Mouse (Mus musculus) stomach, embryonic 14.5 days (tissue): Measurements from ENCODE around the gene Dmgdh. TPM values are rescaled to one million over a fixed set of nuclear protein-coding genes. Genes with fewer than 3 reads are reported as not detected.

Source experiments
- ATAC-seq: fragments of 200-750 bp; cut with Nextera tagmentation; 2 replicates; pipeline ENCODE4 v1.8.0; 2017; ENCODE audit warnings: low read depth, moderate TSS enrichment; ENCODE audit not compliant: insufficient number of reproducible peaks, insufficient read depth, low FRiP score
- H3K27ac ChIP-seq: fragments of 300-500 bp; sonication (generic); 2 replicates; pipeline ENCODE4 v1.5.1; 2014; ENCODE audit warnings: mild to moderate bottlenecking, low read length, moderate library complexity, mixed read lengths
- H3K27me3 ChIP-seq: fragments of 300-500 bp; sonication (generic); 2 replicates; pipeline ENCODE4 v1.6.1; 2014; ENCODE audit warnings: low read length, control low read depth, mixed read lengths; ENCODE audit not compliant: control insufficient read depth, insufficient read depth
- H3K36me3 ChIP-seq: fragments of 300-500 bp; sonication (generic); 2 replicates; pipeline ENCODE4 v1.6.1; 2014; ENCODE audit warnings: mild to moderate bottlenecking, control low read depth, low read length, moderate library complexity, mixed read lengths; ENCODE audit not compliant: control insufficient read depth, insufficient read depth
- H3K4me1 ChIP-seq: fragments of 300-500 bp; sonication (generic); 2 replicates; pipeline ENCODE4 v1.6.1; 2014; ENCODE audit warnings: low read length, control low read depth, mixed read lengths; ENCODE audit not compliant: control insufficient read depth, insufficient read depth
- H3K4me2 ChIP-seq: fragments of 300-500 bp; sonication (generic); replicated peaks from 2 replicates; pipeline ENCODE4 v1.6.1; 2014; ENCODE audit warnings: low read depth, low read length, control low read depth
- H3K4me3 ChIP-seq: fragments of 300-500 bp; sonication (generic); 2 replicates; pipeline ENCODE4 v1.5.1; 2014; ENCODE audit warnings: low read depth, low read length, control low read depth
- H3K9ac ChIP-seq: fragments of 300-500 bp; sonication (generic); replicated peaks from 2 replicates; pipeline ENCODE4 v1.6.1; 2014; ENCODE audit warnings: low read depth, mild to moderate bottlenecking, control low read depth, low read length, moderate library complexity, mixed read lengths
- H3K9me3 ChIP-seq: fragments of 300-500 bp; sonication (generic); 2 replicates; pipeline ENCODE4 v1.6.1; 2016; ENCODE audit warnings: low read depth, low read length, control low read depth; ENCODE audit not compliant: control insufficient read depth
- WGBS: fragments of 180-500 bp; shearing (Covaris S2); extraction: QIAGEN DNeasy Blood & Tissue Kit; methylation state at CpG from one replicate; pipeline ENCODE4 v1.1.7; 2014; 5-methylcytosine and 5-hydroxymethylcytosine counted together
- microRNA-seq: library from miRNA; unstranded; fragments of <30 nt; microRNA quantifications from one replicate; pipeline ENCODE4, GENCODE M21; 2016
- polyA plus RNA-seq: library from polyadenylated mRNA; unstranded; fragments of >200 nt; fragmentation: Nextera tagmentation; extraction: Ambion mirVana; gene quantifications from 2 replicates; pipeline ENCODE4 v1.2.1, GENCODE M21; 2014

Dmgdh gene
- polyA plus RNA-seq, 1 experiment from 2014 or later = not detected

DNA sequence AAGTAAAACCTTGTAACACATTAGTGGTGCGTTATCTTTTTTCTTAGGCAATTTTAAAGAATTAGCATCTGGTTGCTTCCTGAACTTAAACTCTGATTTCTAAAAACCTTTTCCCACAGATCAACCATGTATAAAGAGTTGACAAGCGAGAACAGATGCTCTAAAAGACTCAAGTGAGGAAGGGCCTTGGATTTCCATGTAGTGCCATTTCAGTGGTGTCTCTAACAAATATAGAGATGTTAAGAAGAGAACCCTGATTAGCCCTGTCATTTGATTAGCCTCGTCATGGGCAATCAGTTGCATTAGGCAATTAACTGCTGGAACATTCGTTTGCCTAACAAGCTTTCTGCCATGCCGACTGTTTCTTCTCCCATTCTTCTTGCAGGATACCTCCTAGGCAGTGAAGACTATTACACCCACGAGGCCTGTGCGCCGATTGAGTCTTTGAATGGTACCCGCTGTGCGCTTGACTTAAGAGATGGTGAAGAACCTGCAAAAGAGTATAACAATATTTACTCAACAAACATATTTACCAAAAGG lies 119.5 kb downstream of the Dmgdh start:
- Histone ChIP-seq H3K27me3 (no peaks in the 10 kb centered on the region), H3K9me3 (no peaks in the 10 kb centered on the region), H3K4me3 (no peak overlapping the region), H3K9ac (no peak overlapping the region), H3K4me1 (no peaks in the 10 kb centered on the region), H3K27ac (no peak overlapping the region), H3K36me3 (no peaks in the 10 kb centered on the region), H3K4me2 (no peak overlapping the region)
- no peak for ATAC-seq
- 80% methylated on average over 10 of the region's 10 CpGs for WGBS

DNA sequence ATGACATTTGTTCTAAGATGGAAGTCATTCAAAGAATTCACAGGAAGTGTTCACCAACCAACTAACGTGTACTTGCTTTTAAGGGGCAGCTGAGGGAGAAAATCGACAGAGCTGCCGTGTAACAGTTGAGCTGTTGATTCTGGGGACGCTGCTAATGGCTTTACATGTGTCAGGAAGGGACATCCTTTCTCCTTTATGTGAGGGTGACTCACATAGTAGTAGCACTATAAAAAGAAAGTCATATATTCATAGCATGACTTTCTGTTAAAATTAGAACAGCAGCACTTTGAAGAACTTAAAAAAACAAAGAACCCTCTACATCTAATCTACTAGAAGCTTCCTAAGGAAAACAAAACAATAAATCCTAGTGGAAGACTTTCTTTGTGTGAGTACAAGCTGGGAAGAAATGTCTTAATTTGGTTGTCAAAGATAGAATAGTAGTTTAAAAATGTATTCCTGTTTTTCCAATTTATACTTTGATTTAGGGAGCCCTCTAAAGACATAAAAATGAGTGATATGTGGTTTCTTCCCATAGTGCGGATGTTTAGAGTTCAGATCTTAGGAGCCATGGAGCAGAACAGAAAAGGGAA lies 122.9 kb downstream of the Dmgdh start:
- no peak overlapping the region for H3K27ac ChIP-seq
- no peaks in the 10 kb centered on the region for H3K9me3 ChIP-seq
- H3K4me3 ChIP-seq = no peak overlapping the region
- H3K9ac ChIP-seq = no peak overlapping the region
- H3K4me2 ChIP-seq = no peak overlapping the region
- no peaks in the 10 kb centered on the region for H3K4me1 ChIP-seq
- H3K27me3 ChIP-seq = no peaks in the 10 kb centered on the region
- 75% methylated on average over 5 of the region's 5 CpGs for WGBS
- H3K36me3 ChIP-seq = no peaks in the 10 kb centered on the region
- no peak for ATAC-seq

Small RNA genes within 50 kb of the gene (microRNA-seq; reads per million reads assigned to microRNA genes)
- not detected for gene Mir5624

Other genes starting within 250 kb of the Dmgdh start
- 6.1 and 7.4 TPM in 2 replicates for gene Jmy, start 174.6 kb upstream of the Dmgdh start, polyA plus RNA-seq
- 0.10 TPM in 1 of 2 replicates, not detected in the other for gene Bhmt, start 36.5 kb upstream of the Dmgdh start, polyA plus RNA-seq
- not detected in 2 replicates for gene Bhmt2, start 131 bp upstream of the Dmgdh start, polyA plus RNA-seq
- 15.8 and 17.1 TPM in 2 replicates for gene Arsb, start 97.2 kb downstream of the Dmgdh start, polyA plus RNA-seq